Mouse (Mus musculus): ENCODE measurements around the gene Fam228a. TPM values are rescaled to one million over a fixed set of nuclear protein-coding genes. Genes with fewer than 3 reads are reported as not detected.

The Fam228a gene
- polyA plus RNA-seq, 1 experiment from 2014 or later = 0.19 TPM

GRCm38 (mm10) chr12:4729165-4729564 lies 9.1 kb downstream of the Fam228a start:
- WGBS = 87% methylated on average over 3 of the region's 3 CpGs

GRCm38 (mm10) chr12:4719762-4720754 lies 18.2 kb downstream of the Fam228a start:
- ATAC-seq (ENCODE audit: low FRiP score) = no peak
- H3K27ac ChIP-seq (ENCODE audit: low read depth, low read length) = no peak overlapping the region
- no peak overlapping the region for H3K9ac ChIP-seq (ENCODE audit: low read length)
- H3K4me1 ChIP-seq (ENCODE audit: control insufficient read depth, insufficient read depth, low read length) = no peaks in the 10 kb centered on the region
- no peaks in the 10 kb centered on the region for H3K36me3 ChIP-seq (ENCODE audit: control insufficient read depth, insufficient read depth, low read length)
- no peak overlapping the region for H3K4me2 ChIP-seq
- no peak for DNase-seq (ENCODE audit: low spot score, missing footprints)
- 80% methylated on average over 17 of the region's 17 CpGs for WGBS
- no peaks in the 10 kb centered on the region for H3K9me3 ChIP-seq (ENCODE audit: control insufficient read depth, low read length)
- no peak overlapping the region for H3K4me3 ChIP-seq (ENCODE audit: low read depth, low read length)
- no peaks in the 10 kb centered on the region for H3K27me3 ChIP-seq (ENCODE audit: control insufficient read depth, insufficient read depth, low read length)

More at GRCm38 (mm10) chr12:4729165-4729564, 9.1 kb downstream of the Fam228a start:
- DNase-seq (ENCODE audit: low spot score, missing footprints) (peak; percentile 86), ATAC-seq (ENCODE audit: low FRiP score) (no peak)
- Histone ChIP-seq H3K4me3 (ENCODE audit: low read depth, low read length) (no peak overlapping the region), H3K9ac (ENCODE audit: low read length) (no peak overlapping the region), H3K4me2 (no peak overlapping the region), H3K27ac (ENCODE audit: low read depth, low read length) (no peak overlapping the region), H3K36me3 (ENCODE audit: control insufficient read depth, insufficient read depth, low read length) (no peaks in the 10 kb centered on the region), H3K4me1 (ENCODE audit: control insufficient read depth, insufficient read depth, low read length) (no peaks in the 10 kb centered on the region), H3K27me3 (ENCODE audit: control insufficient read depth, insufficient read depth, low read length) (no peaks in the 10 kb centered on the region), H3K9me3 (ENCODE audit: control insufficient read depth, low read length) (no peaks in the 10 kb centered on the region)

GRCm38 (mm10) chr12:4719066-4719761 lies 19.0 kb downstream of the Fam228a start:
- H3K27ac ChIP-seq (ENCODE audit: low read depth, low read length) = no peak overlapping the region
- ATAC-seq (ENCODE audit: low FRiP score) (no peak), DNase-seq (ENCODE audit: low spot score, missing footprints) (no peak)
- no peak overlapping the region for H3K4me3 ChIP-seq (ENCODE audit: low read depth, low read length)
- H3K9ac ChIP-seq (ENCODE audit: low read length) = no peak overlapping the region
- WGBS = 86% methylated on average over 13 of the region's 13 CpGs
- no peaks in the 10 kb centered on the region for H3K9me3 ChIP-seq (ENCODE audit: control insufficient read depth, low read length)
- H3K27me3 ChIP-seq (ENCODE audit: control insufficient read depth, insufficient read depth, low read length) = no peaks in the 10 kb centered on the region
- H3K4me1 ChIP-seq (ENCODE audit: control insufficient read depth, insufficient read depth, low read length) = no peaks in the 10 kb centered on the region
- no peak overlapping the region for H3K4me2 ChIP-seq
- no peaks in the 10 kb centered on the region for H3K36me3 ChIP-seq (ENCODE audit: control insufficient read depth, insufficient read depth, low read length)

GRCm38 (mm10) chr12:4717417-4717816 lies 20.8 kb downstream of the Fam228a start:
- H3K4me1 ChIP-seq (ENCODE audit: control insufficient read depth, insufficient read depth, low read length) = no peaks in the 10 kb centered on the region
- no peaks in the 10 kb centered on the region for H3K36me3 ChIP-seq (ENCODE audit: control insufficient read depth, insufficient read depth, low read length)
- H3K9ac ChIP-seq (ENCODE audit: low read length) = no peak overlapping the region
- DNase-seq (ENCODE audit: low spot score, missing footprints) (no peak), ATAC-seq (ENCODE audit: low FRiP score) (peak; percentile 76; the same call in 1 of the 2 replicates)
- no peak overlapping the region for H3K27ac ChIP-seq (ENCODE audit: low read depth, low read length)
- no peak overlapping the region for H3K4me3 ChIP-seq (ENCODE audit: low read depth, low read length)
- H3K27me3 ChIP-seq (ENCODE audit: control insufficient read depth, insufficient read depth, low read length) = no peaks in the 10 kb centered on the region
- H3K9me3 ChIP-seq (ENCODE audit: control insufficient read depth, low read length) = no peaks in the 10 kb centered on the region
- no peak overlapping the region for H3K4me2 ChIP-seq
- 10% methylated on average over 7 of the region's 7 CpGs for WGBS

GRCm38 (mm10) chr12:4715606-4716005 lies 22.6 kb downstream of the Fam228a start:
- Histone ChIP-seq H3K4me2 (no peak overlapping the region), H3K36me3 (ENCODE audit: control insufficient read depth, insufficient read depth, low read length) (no peaks in the 10 kb centered on the region), H3K27ac (ENCODE audit: low read depth, low read length) (no peak overlapping the region), H3K9ac (ENCODE audit: low read length) (no peak overlapping the region), H3K9me3 (ENCODE audit: control insufficient read depth, low read length) (no peaks in the 10 kb centered on the region), H3K4me3 (ENCODE audit: low read depth, low read length) (no peak overlapping the region), H3K4me1 (ENCODE audit: control insufficient read depth, insufficient read depth, low read length) (no peaks in the 10 kb centered on the region), H3K27me3 (ENCODE audit: control insufficient read depth, insufficient read depth, low read length) (no peaks in the 10 kb centered on the region)
- DNase-seq (ENCODE audit: low spot score, missing footprints) (no peak), ATAC-seq (ENCODE audit: low FRiP score) (no peak)
- WGBS = 85% methylated on average over 10 of the region's 10 CpGs

- H3K27ac ChIP-seq (ENCODE audit: low read depth, low read length) = no peak overlapping the region
- H3K9ac ChIP-seq (ENCODE audit: low read length) = no peak overlapping the region
- no peaks in the 10 kb centered on the region for H3K4me1 ChIP-seq (ENCODE audit: control insufficient read depth, insufficient read depth, low read length)
- ATAC-seq (ENCODE audit: low FRiP score) = no peak
- no peaks in the 10 kb centered on the region for H3K27me3 ChIP-seq (ENCODE audit: control insufficient read depth, insufficient read depth, low read length)
- no peak overlapping the region for H3K4me3 ChIP-seq (ENCODE audit: low read depth, low read length)
- WGBS = 88% methylated on average over 4 of the region's 4 CpGs
- DNase-seq (ENCODE audit: low spot score, missing footprints) = no peak
- H3K4me2 ChIP-seq = no peak overlapping the region
- no peaks in the 10 kb centered on the region for H3K9me3 ChIP-seq (ENCODE audit: control insufficient read depth, low read length)
- H3K36me3 ChIP-seq (ENCODE audit: control insufficient read depth, insufficient read depth, low read length) = peaks cover 3% of the 10 kb centered on the region; the same call in 1 of the 2 replicates
Measured at GRCm38 (mm10) chr12:4713361-4713760, 24.9 kb downstream of the Fam228a start.

- ATAC-seq (ENCODE audit: low FRiP score) = no peak
- no peak overlapping the region for H3K27ac ChIP-seq (ENCODE audit: low read depth, low read length)
- DNase-seq (ENCODE audit: low spot score, missing footprints) = no peak
- H3K4me3 ChIP-seq (ENCODE audit: low read depth, low read length) = no peak overlapping the region
- WGBS = 89% methylated on average over 7 of the region's 7 CpGs
- H3K9me3 ChIP-seq (ENCODE audit: control insufficient read depth, low read length) = no peaks in the 10 kb centered on the region
- H3K9ac ChIP-seq (ENCODE audit: low read length) = no peak overlapping the region
- H3K4me1 ChIP-seq (ENCODE audit: control insufficient read depth, insufficient read depth, low read length) = no peaks in the 10 kb centered on the region
- H3K36me3 ChIP-seq (ENCODE audit: control insufficient read depth, insufficient read depth, low read length) = peaks cover 3% of the 10 kb centered on the region; the same call in 1 of the 2 replicates
- no peak overlapping the region for H3K4me2 ChIP-seq
- H3K27me3 ChIP-seq (ENCODE audit: control insufficient read depth, insufficient read depth, low read length) = no peaks in the 10 kb centered on the region
Measured at GRCm38 (mm10) chr12:4709926-4710325, 28.3 kb downstream of the Fam228a start.

GRCm38 (mm10) chr12:4708881-4709604 lies 29.2 kb downstream of the Fam228a start:
- DNase-seq (ENCODE audit: low spot score, missing footprints) = no peak
- WGBS = 80% methylated on average over 8 of the region's 8 CpGs
- Histone ChIP-seq H3K4me1 (ENCODE audit: control insufficient read depth, insufficient read depth, low read length) (no peaks in the 10 kb centered on the region), H3K27me3 (ENCODE audit: control insufficient read depth, insufficient read depth, low read length) (no peaks in the 10 kb centered on the region), H3K27ac (ENCODE audit: low read depth, low read length) (no peak overlapping the region), H3K9me3 (ENCODE audit: control insufficient read depth, low read length) (no peaks in the 10 kb centered on the region), H3K4me3 (ENCODE audit: low read depth, low read length) (no peak overlapping the region), H3K4me2 (no peak overlapping the region), H3K36me3 (ENCODE audit: control insufficient read depth, insufficient read depth, low read length) (peaks cover 3% of the 10 kb centered on the region; the same call in 1 of the 2 replicates), H3K9ac (ENCODE audit: low read length) (no peak overlapping the region)
- ATAC-seq (ENCODE audit: low FRiP score) = no peak
